Mouse (Mus musculus): ENCODE measurements at regions not wholly inside any gene's neighbourhood (a gene's known extent, or its start where the extent isn't known, plus 50 kb on each side); places are given as distances from the start of the nearest gene placed in this dataset.

DNA sequence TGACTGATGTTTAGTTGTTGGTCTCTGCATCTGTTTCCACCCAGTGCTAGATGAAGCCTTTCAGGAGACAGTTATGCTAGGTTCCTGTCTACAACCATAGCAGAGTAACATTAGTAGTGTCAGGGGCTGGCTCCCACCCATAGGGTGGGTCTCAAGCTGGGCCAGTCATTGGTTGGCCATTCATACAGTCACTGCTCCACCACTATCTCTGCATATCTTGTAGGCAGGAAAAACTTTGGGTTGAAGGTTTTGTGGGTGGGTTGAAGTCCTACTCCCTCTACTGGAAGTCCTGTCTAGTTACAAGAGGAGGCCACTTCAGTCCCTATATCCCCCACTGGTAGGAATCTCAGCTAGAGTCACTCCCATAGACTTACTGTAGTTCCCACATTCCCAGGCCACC, 306.3 kb downstream of the Ankrd50 start:
- Histone ChIP-seq H3K27me3 (ENCODE audit: control insufficient read depth, insufficient read depth, low read length) (no peaks in the 10 kb centered on the region), H3K27ac (no peak overlapping the region), H3K4me1 (replicated peaks; ENCODE audit: control insufficient read depth, insufficient read depth, low read length) (no peaks in the 10 kb centered on the region), H3K36me3 (replicated peaks; ENCODE audit: control insufficient read depth, insufficient read depth) (no peaks in the 10 kb centered on the region), H3K4me3 (replicated peaks; ENCODE audit: low read length) (no peak overlapping the region), H3K9me3 (ENCODE audit: control insufficient read depth, low read length) (no peaks in the 10 kb centered on the region), H3K4me2 (replicated peaks) (no peak overlapping the region), H3K9ac (no peak overlapping the region)
- DNase-seq (ENCODE audit: low spot score) (no peak), ATAC-seq (ENCODE audit: low FRiP score) (no peak)

DNA sequence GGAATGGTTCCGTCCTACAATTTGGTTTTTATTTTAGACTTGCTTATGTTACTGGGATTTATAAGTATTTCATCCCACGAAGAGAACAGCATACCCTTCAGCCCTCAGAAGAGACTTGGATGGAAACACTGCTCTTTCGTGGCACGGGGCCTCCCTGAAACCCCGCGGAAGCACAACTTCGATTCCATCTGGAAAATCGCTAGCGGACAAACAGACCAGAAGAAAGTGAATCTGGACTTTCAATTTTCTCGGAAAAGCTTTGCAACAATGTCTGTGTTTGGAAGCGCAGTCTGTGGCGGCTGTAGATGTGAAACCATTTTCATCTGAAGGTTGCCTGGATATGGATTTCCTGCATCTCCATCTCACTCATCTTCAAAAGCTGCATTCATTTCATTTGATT, 308.7 kb downstream of the Ankrd50 start:
- Histone ChIP-seq H3K4me3 (replicated peaks; ENCODE audit: low read length) (no peak overlapping the region), H3K27me3 (ENCODE audit: control insufficient read depth, insufficient read depth, low read length) (no peaks in the 10 kb centered on the region), H3K9me3 (ENCODE audit: control insufficient read depth, low read length) (no peaks in the 10 kb centered on the region), H3K36me3 (replicated peaks; ENCODE audit: control insufficient read depth, insufficient read depth) (no peaks in the 10 kb centered on the region), H3K9ac (no peak overlapping the region), H3K27ac (no peak overlapping the region), H3K4me1 (replicated peaks; ENCODE audit: control insufficient read depth, insufficient read depth, low read length) (no peaks in the 10 kb centered on the region), H3K4me2 (replicated peaks) (no peak overlapping the region)
- ATAC-seq (ENCODE audit: low FRiP score) (no peak), DNase-seq (ENCODE audit: low spot score) (no peak)
- 90% methylated on average over 12 of the region's 12 CpGs for WGBS

DNA sequence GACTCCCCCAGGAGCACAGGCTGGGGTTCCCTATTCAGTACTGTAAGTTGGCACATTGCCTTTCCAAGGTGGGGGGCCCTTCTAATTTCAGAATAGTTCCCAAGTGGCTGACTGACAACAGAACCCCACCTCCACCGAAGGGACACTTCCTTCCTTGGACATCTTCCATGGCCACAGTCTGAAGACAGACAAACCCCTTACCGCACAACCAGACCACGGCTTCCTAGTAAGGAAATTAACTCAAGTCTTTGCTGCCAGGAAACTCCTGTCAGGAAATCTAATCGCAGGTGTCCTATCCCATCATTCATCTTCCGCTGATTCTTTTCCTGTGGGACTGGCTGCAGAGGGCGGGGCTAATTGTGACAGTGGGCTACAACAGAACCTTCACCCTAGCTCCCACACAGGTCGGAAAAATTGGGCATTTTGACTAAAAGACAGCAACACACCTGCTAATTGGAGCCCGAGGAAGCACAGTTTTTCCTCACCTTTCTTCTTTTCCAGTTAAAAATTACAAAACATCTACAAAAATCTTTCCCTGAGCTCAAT, 309.8 kb downstream of the Ankrd50 start:
- no peaks in the 10 kb centered on the region for H3K27me3 ChIP-seq (ENCODE audit: control insufficient read depth, insufficient read depth, low read length)
- no peak overlapping the region for H3K4me2 ChIP-seq (replicated peaks)
- ATAC-seq (ENCODE audit: low FRiP score), result no peak
- H3K4me3 ChIP-seq (replicated peaks; ENCODE audit: low read length), result no peak overlapping the region
- no peak for DNase-seq (ENCODE audit: low spot score)
- WGBS, result 81% methylated on average over 8 of the region's 8 CpGs
- no peak overlapping the region for H3K27ac ChIP-seq
- H3K9ac ChIP-seq, result no peak overlapping the region
- H3K4me1 ChIP-seq (replicated peaks; ENCODE audit: control insufficient read depth, insufficient read depth, low read length), result no peaks in the 10 kb centered on the region
- H3K36me3 ChIP-seq (replicated peaks; ENCODE audit: control insufficient read depth, insufficient read depth), result no peaks in the 10 kb centered on the region
- H3K9me3 ChIP-seq (ENCODE audit: control insufficient read depth, low read length), result no peaks in the 10 kb centered on the region

DNA sequence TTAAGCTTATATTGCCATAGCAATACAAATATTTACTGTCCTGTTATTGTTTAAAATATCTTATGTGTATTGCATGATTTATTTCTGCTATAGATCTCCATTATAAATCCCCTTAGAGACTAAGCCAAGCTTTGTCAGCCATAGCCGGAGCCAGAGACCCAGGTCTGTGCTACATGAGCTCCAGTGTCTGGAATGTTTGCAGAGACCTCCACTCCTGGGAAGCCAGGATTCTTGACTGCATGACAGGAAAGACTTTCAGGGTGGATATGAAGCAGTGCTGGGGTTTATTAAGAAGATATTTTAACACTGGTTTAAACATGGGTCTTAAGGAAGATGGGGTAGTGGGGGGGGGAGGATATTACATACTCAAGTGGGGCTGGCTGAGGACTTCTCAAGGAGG, 332.2 kb downstream of the Ankrd50 start:
- H3K27ac ChIP-seq, result no peak overlapping the region

DNA sequence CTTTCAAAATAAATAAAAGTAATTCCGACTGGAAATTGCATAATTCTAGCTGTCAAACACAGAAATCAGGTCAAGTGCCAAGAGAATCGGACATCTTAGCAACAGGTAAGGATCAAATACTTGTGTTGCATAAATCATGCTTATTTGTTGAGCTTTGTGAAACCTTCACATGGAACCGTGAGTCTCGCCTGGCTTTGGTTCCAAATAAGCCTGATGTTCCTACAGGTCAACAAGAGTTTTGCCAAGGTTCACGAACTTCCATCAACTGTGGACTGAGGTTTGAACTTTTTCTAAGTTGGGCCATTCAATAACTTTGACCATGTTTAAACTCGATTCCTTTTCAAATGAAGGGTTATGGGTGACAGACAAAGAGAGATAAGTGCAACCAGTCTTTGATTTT, 332.8 kb downstream of the Ankrd50 start:
- Histone ChIP-seq H3K27me3 (ENCODE audit: control insufficient read depth, insufficient read depth, low read length) (no peaks in the 10 kb centered on the region), H3K27ac (no peak overlapping the region)

More for the DNA sequence above, 332.2 kb downstream of the Ankrd50 start:
- ATAC-seq (ENCODE audit: low FRiP score), result no peak
- Histone ChIP-seq H3K4me2 (replicated peaks) (no peak overlapping the region), H3K27me3 (ENCODE audit: control insufficient read depth, insufficient read depth, low read length) (no peaks in the 10 kb centered on the region), H3K36me3 (replicated peaks; ENCODE audit: control insufficient read depth, insufficient read depth) (no peaks in the 10 kb centered on the region), H3K4me3 (replicated peaks; ENCODE audit: low read length) (no peak overlapping the region), H3K4me1 (replicated peaks; ENCODE audit: control insufficient read depth, insufficient read depth, low read length) (no peaks in the 10 kb centered on the region), H3K9me3 (ENCODE audit: control insufficient read depth, low read length) (no peaks in the 10 kb centered on the region), H3K9ac (no peak overlapping the region)
- DNase-seq (ENCODE audit: low spot score), result no peak
- WGBS, result 77% methylated on average over 1 of the region's 1 CpGs

DNA sequence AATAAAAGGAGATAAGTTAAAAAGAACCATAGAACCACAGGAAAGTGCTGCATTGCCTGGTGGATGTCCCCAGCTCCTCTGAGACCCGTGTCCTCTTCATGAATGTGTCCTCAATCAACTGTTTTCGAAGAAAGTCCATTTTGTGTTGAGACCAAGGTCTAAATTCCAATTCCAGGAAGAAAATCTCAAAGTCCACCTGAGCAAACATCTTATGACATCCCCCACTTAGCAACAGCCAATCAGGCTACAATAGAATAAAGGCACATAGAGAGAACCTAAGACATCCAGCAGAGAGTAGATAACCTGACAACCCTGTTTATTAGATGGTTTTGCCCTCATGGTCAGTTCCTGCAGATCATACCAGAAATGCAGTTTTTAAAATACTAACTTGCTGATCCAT, 338.0 kb downstream of the Ankrd50 start:
- WGBS, result 86% methylated on average over 2 of the region's 2 CpGs
- no peak overlapping the region for H3K4me2 ChIP-seq (replicated peaks)
- no peak overlapping the region for H3K9ac ChIP-seq
- H3K27me3 ChIP-seq (ENCODE audit: control insufficient read depth, insufficient read depth, low read length), result no peaks in the 10 kb centered on the region
- DNase-seq (ENCODE audit: low spot score) (no peak), ATAC-seq (ENCODE audit: low FRiP score) (no peak)
- no peak overlapping the region for H3K27ac ChIP-seq
- H3K36me3 ChIP-seq (replicated peaks; ENCODE audit: control insufficient read depth, insufficient read depth), result no peaks in the 10 kb centered on the region
- no peak overlapping the region for H3K4me3 ChIP-seq (replicated peaks; ENCODE audit: low read length)
- H3K4me1 ChIP-seq (replicated peaks; ENCODE audit: control insufficient read depth, insufficient read depth, low read length), result 0 out of 2 replicates have a peak, but pooled peaks cover 5% of the 10 kb centered on the region
- no peaks in the 10 kb centered on the region for H3K9me3 ChIP-seq (ENCODE audit: control insufficient read depth, low read length)

More for the DNA sequence above, 332.8 kb downstream of the Ankrd50 start:
- H3K4me1 ChIP-seq (replicated peaks; ENCODE audit: control insufficient read depth, insufficient read depth, low read length), result no peaks in the 10 kb centered on the region
- H3K4me3 ChIP-seq (replicated peaks; ENCODE audit: low read length), result no peak overlapping the region
- ATAC-seq (ENCODE audit: low FRiP score) (no peak), DNase-seq (ENCODE audit: low spot score) (no peak)
- WGBS, result 91% methylated on average over 6 of the region's 6 CpGs
- no peak overlapping the region for H3K4me2 ChIP-seq (replicated peaks)
- H3K9me3 ChIP-seq (ENCODE audit: control insufficient read depth, low read length), result no peaks in the 10 kb centered on the region
- no peaks in the 10 kb centered on the region for H3K36me3 ChIP-seq (replicated peaks; ENCODE audit: control insufficient read depth, insufficient read depth)
- H3K9ac ChIP-seq, result no peak overlapping the region

DNA sequence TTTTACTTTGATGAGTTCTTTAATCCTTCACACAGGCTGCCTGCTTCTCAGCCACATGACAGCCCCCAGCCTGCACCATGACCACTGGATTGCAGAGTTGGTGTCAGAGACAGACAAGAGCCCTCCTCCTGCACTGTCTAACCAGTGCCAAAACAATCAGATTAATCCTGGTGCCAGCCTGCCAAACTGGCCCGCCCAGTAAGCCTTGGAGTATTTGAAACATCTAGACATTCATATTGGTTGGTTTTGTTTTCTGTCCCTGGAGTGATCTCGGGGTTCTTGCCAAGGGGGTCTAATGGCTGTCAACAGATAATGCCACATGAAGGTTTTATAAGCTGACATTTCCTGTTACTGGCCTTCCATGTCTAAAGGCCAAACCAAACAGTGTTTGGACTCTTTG, 339.2 kb downstream of the Ankrd50 start:
- Histone ChIP-seq H3K4me1 (replicated peaks; ENCODE audit: control insufficient read depth, insufficient read depth, low read length) (0 out of 2 replicates have a peak, but pooled peaks cover 5% of the 10 kb centered on the region), H3K9me3 (ENCODE audit: control insufficient read depth, low read length) (no peaks in the 10 kb centered on the region), H3K4me3 (replicated peaks; ENCODE audit: low read length) (no peak overlapping the region), H3K36me3 (replicated peaks; ENCODE audit: control insufficient read depth, insufficient read depth) (no peaks in the 10 kb centered on the region), H3K27ac (no peak overlapping the region), H3K27me3 (ENCODE audit: control insufficient read depth, insufficient read depth, low read length) (no peaks in the 10 kb centered on the region), H3K9ac (no peak overlapping the region), H3K4me2 (replicated peaks) (no peak overlapping the region)
- peak; percentile 53; the same call in 1 of the 2 replicates for ATAC-seq (ENCODE audit: low FRiP score)
- 76% methylated on average over 2 of the region's 2 CpGs for WGBS
- DNase-seq (ENCODE audit: low spot score), result no peak

DNA sequence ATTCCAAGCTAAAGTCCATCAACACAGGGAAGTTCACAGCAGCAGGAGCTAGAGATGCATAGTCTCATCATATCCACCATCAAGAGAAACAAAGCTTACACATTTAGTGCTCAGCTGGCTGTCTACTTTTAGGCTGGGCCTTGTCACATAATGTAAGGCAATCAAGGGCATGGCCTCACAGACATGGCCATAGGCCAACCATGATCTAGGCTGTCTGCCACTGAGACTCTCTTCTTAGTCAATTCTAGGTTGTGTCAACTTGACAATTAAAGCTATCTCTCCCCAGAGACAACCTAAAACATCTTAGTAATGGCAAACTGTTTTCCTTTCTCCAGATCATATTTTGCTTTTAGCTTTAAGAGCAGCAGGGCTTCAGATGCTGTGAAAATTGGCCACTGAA, 340.0 kb downstream of the Ankrd50 start:
- H3K4me3 ChIP-seq (replicated peaks; ENCODE audit: low read length), result no peak overlapping the region
- no peaks in the 10 kb centered on the region for H3K9me3 ChIP-seq (ENCODE audit: control insufficient read depth, low read length)
- H3K27me3 ChIP-seq (ENCODE audit: control insufficient read depth, insufficient read depth, low read length), result no peaks in the 10 kb centered on the region
- no peak overlapping the region for H3K27ac ChIP-seq
- H3K9ac ChIP-seq, result no peak overlapping the region
- H3K4me2 ChIP-seq (replicated peaks), result no peak overlapping the region
- DNase-seq (ENCODE audit: low spot score), result no peak
- H3K36me3 ChIP-seq (replicated peaks; ENCODE audit: control insufficient read depth, insufficient read depth), result no peaks in the 10 kb centered on the region
- no peak for ATAC-seq (ENCODE audit: low FRiP score)
- H3K4me1 ChIP-seq (replicated peaks; ENCODE audit: control insufficient read depth, insufficient read depth, low read length), result 0 out of 2 replicates have a peak, but pooled peaks cover 5% of the 10 kb centered on the region

DNA sequence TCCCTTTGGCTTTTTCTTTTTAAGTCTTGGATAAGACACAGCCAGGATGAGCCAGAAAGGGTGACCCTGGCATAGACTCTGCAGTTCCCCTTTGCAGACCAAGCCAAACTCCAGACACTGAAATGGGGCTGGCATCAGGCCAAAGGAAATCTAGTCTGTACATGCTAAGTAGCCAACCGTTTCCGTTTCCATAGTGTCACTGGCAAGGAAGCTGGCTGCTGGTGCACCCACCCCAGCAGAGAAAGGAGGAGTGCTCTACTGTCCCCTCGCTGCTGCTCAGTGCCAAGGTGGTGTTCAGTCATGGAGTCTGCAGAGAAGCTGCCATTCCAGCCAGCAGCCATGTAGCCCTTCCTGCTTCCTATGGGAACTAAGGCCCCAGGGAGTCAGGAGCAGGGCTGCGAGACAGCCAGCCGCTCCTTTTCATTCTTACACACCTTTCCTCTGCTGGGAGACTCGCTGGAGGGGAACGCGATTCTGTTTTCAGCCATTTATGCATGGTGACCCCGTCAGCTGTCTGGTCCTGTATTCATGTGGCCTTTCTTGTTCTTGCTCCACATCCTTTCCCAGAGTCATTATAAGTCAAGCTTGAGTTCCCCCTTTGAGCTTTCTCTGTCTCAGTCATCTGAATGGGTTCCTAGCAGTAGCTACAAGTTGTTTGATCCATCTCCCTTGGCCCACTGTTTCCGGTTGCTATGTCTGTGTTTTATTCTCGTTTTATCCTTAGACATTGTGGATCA, 341.3 kb downstream of the Ankrd50 start:
- peak; percentile 87 for DNase-seq (ENCODE audit: low spot score)

More for the DNA sequence above, 341.3 kb downstream of the Ankrd50 start:
- no peak overlapping the region for H3K4me2 ChIP-seq (replicated peaks)
- ATAC-seq (ENCODE audit: low FRiP score), result peak; percentile 96
- H3K27me3 ChIP-seq (ENCODE audit: control insufficient read depth, insufficient read depth, low read length), result no peaks in the 10 kb centered on the region
- H3K4me3 ChIP-seq (replicated peaks; ENCODE audit: low read length), result no peak overlapping the region
- H3K27ac ChIP-seq, result peak overlapping the region; percentile 52
- no peak overlapping the region for H3K9ac ChIP-seq
- no peaks in the 10 kb centered on the region for H3K36me3 ChIP-seq (replicated peaks; ENCODE audit: control insufficient read depth, insufficient read depth)
- H3K4me1 ChIP-seq (replicated peaks; ENCODE audit: control insufficient read depth, insufficient read depth, low read length), result 0 out of 2 replicates have a peak, but pooled peaks cover 5% of the 10 kb centered on the region
- 34% methylated on average over 11 of the region's 11 CpGs for WGBS
- H3K9me3 ChIP-seq (ENCODE audit: control insufficient read depth, low read length), result no peaks in the 10 kb centered on the region

Measured in hindbrain, embryonic 14.5 days (tissue).